Mouse (Mus musculus): ENCODE data around the gene Rbmy. TPM values are rescaled to one million over a fixed set of nuclear protein-coding genes. Genes with fewer than 3 reads are reported as not detected.

The Rbmy gene
- polyA plus RNA-seq (2017; shearing (Covaris generic)): not detected

GRCm38 (mm10) chrY:2830380-2830779 is at the start of gene Rbmy, which contains the start of gene Gm10256:
TSS of gene Rbmy (plus strand) at chrY:2830680.
TSS of gene Gm10256 (plus strand) at chrY:2830699.

GRCm38 (mm10) chrY:2796105-2796504 is 34.4 kb upstream of the Rbmy start, which contains the start of gene Gm4064:
TSS of gene Gm4064 (minus strand) at chrY:2796205.

Other genes with a start within 250 kb of the Rbmy start
- gene H2al2c, start 231.6 kb upstream of the Rbmy start, polyA plus RNA-seq (2017; shearing (Covaris generic)): not detected
- not detected for gene Sry, start 167.0 kb upstream of the Rbmy start, polyA plus RNA-seq (2017; shearing (Covaris generic))
- not detected for gene H2al2b, start 110.0 kb upstream of the Rbmy start, polyA plus RNA-seq (2017; shearing (Covaris generic))
- not detected for gene Gm4064, start 34.5 kb upstream of the Rbmy start, polyA plus RNA-seq (2017; shearing (Covaris generic))
- gene Gm10256, start within 50 bp of the Rbmy start, polyA plus RNA-seq (2017; shearing (Covaris generic)): not detected
- not detected for gene Gm10352, start 70.3 kb downstream of the Rbmy start, polyA plus RNA-seq (2017; shearing (Covaris generic))
- not detected for gene Gm29289, start 101.9 kb downstream of the Rbmy start, polyA plus RNA-seq (2017; shearing (Covaris generic))

Data from naive thymus-derived CD4-positive, alpha-beta T cell, adult 5 months (primary cell).